Mouse (Mus musculus) macrophage (primary cell): Measurements from ENCODE around the gene Pigt. TPM values are rescaled to one million over a fixed set of nuclear protein-coding genes. Genes with fewer than 3 reads are reported as not detected.

Experiments used
- H3K27ac ChIP-seq: fragments of 350-480 bp; formaldehyde crosslinking; 2 replicates; pipeline ENCODE4 v1.9.0; 2021
- H3K36me3 ChIP-seq: fragments of 350-480 bp; formaldehyde crosslinking; 2 replicates; pipeline ENCODE4 v1.9.0; 2021; ENCODE audit errors: inconsistent target
- H3K4me3 ChIP-seq: fragments of 350-480 bp; formaldehyde crosslinking; 2 replicates; pipeline ENCODE4 v1.9.0; 2021; ENCODE audit errors: inconsistent target
- H3K79me2 ChIP-seq: fragments of 350-480 bp; formaldehyde crosslinking; 2 replicates; pipeline ENCODE4 v1.9.0; 2021; ENCODE audit errors: inconsistent target
- WGBS: methylation state at CpG from one replicate; pipeline ENCODE4 v1.1.7; 2026; ENCODE audit warnings: inconsistent platforms; ENCODE audit not compliant: missing documents; 5-methylcytosine and 5-hydroxymethylcytosine counted together
- polyA plus RNA-seq: library from polyadenylated mRNA; stranded (reverse); fragments of 250-400 nt; gene quantifications from 3 replicates; pipeline ENCODE4 v1.2.4, GENCODE M21; 2018; ENCODE audit warnings: inconsistent platforms

Pigt gene
- polyA plus RNA-seq, 1 experiment from 2014 or later, result 92.7 TPM

GRCm38 (mm10) chr2:164504919-164505318 lies 7.6 kb downstream of the Pigt start:
- Histone ChIP-seq H3K4me3 (no peak overlapping the region), H3K27ac (no peak overlapping the region), H3K79me2 (no peaks in the 10 kb centered on the region), H3K36me3 (peaks cover 63% of the 10 kb centered on the region)
- whole genome bisulfite sequencing, result 97% methylated on average over 3 of the region's 3 CpGs

- no peak overlapping the region for H3K27ac ChIP-seq
- H3K79me2 ChIP-seq, result no peaks in the 10 kb centered on the region
- no peak overlapping the region for H3K4me3 ChIP-seq
- H3K36me3 ChIP-seq, result peaks cover 56% of the 10 kb centered on the region
- 93% methylated on average over 4 of the region's 4 CpGs for WGBS
Observed at GRCm38 (mm10) chr2:164505619-164506347, 8.5 kb downstream of the Pigt start.

- no peaks in the 10 kb centered on the region for H3K79me2 ChIP-seq
- H3K36me3 ChIP-seq, result peaks cover 36% of the 10 kb centered on the region
- H3K4me3 ChIP-seq, result no peak overlapping the region
- no peak overlapping the region for H3K27ac ChIP-seq
- WGBS, result 96% methylated on average over 19 of the region's 19 CpGs
Observed at GRCm38 (mm10) chr2:164507811-164508210, 10.5 kb downstream of the Pigt start.

GRCm38 (mm10) chr2:164510621-164511190 lies 13.4 kb downstream of the Pigt start:
- Histone ChIP-seq H3K4me3 (no peak overlapping the region), H3K27ac (no peak overlapping the region), H3K36me3 (peaks cover 11% of the 10 kb centered on the region; the same call in 1 of the 2 replicates), H3K79me2 (no peaks in the 10 kb centered on the region)
- WGBS, result 66% methylated on average over 5 of the region's 5 CpGs

GRCm38 (mm10) chr2:164512121-164512909 lies 15.0 kb downstream of the Pigt start:
- no peaks in the 10 kb centered on the region for H3K79me2 ChIP-seq
- no peak overlapping the region for H3K27ac ChIP-seq
- no peaks in the 10 kb centered on the region for H3K36me3 ChIP-seq
- H3K4me3 ChIP-seq, result no peak overlapping the region
- 70% methylated on average over 10 of the region's 14 CpGs for WGBS

GRCm38 (mm10) chr2:164513389-164513788 lies 16.1 kb downstream of the Pigt start:
- H3K36me3 ChIP-seq, result no peaks in the 10 kb centered on the region
- H3K4me3 ChIP-seq, result no peak overlapping the region
- WGBS, result 69% methylated on average over 7 of the region's 8 CpGs
- H3K79me2 ChIP-seq, result no peaks in the 10 kb centered on the region
- no peak overlapping the region for H3K27ac ChIP-seq

GRCm38 (mm10) chr2:164514916-164515315 lies 17.6 kb downstream of the Pigt start:
- no peak overlapping the region for H3K4me3 ChIP-seq
- H3K79me2 ChIP-seq, result no peaks in the 10 kb centered on the region
- no peaks in the 10 kb centered on the region for H3K36me3 ChIP-seq
- WGBS, result 98% methylated on average over 3 of the region's 3 CpGs
- no peak overlapping the region for H3K27ac ChIP-seq

- no peaks in the 10 kb centered on the region for H3K79me2 ChIP-seq
- H3K4me3 ChIP-seq, result no peak overlapping the region
- H3K27ac ChIP-seq, result no peak overlapping the region
- WGBS, result 94% methylated on average over 9 of the region's 9 CpGs
- no peaks in the 10 kb centered on the region for H3K36me3 ChIP-seq
Observed at GRCm38 (mm10) chr2:164515897-164516296, 18.6 kb downstream of the Pigt start.

- no peak overlapping the region for H3K4me3 ChIP-seq
- 79% methylated on average over 11 of the region's 11 CpGs for WGBS
- no peaks in the 10 kb centered on the region for H3K36me3 ChIP-seq
Observed at GRCm38 (mm10) chr2:164516592-164516991, 19.3 kb downstream of the Pigt start.

GRCm38 (mm10) chr2:164517485-164518221 lies 20.3 kb downstream of the Pigt start:
- 51% methylated on average over 9 of the region's 10 CpGs for WGBS
- Histone ChIP-seq H3K36me3 (no peaks in the 10 kb centered on the region), H3K79me2 (no peaks in the 10 kb centered on the region), H3K27ac (no peak overlapping the region), H3K4me3 (no peak overlapping the region)

More at GRCm38 (mm10) chr2:164516592-164516991, 19.3 kb downstream of the Pigt start:
- H3K79me2 ChIP-seq, result no peaks in the 10 kb centered on the region
- no peak overlapping the region for H3K27ac ChIP-seq

GRCm38 (mm10) chr2:164518266-164519170 lies 21.2 kb downstream of the Pigt start:
- WGBS, result 79% methylated on average over 11 of the region's 11 CpGs
- Histone ChIP-seq H3K4me3 (no peak overlapping the region), H3K79me2 (no peaks in the 10 kb centered on the region), H3K36me3 (no peaks in the 10 kb centered on the region), H3K27ac (no peak overlapping the region)

- H3K36me3 ChIP-seq, result no peaks in the 10 kb centered on the region
- no peak overlapping the region for H3K4me3 ChIP-seq
- WGBS, result 65% methylated on average over 6 of the region's 6 CpGs
- no peaks in the 10 kb centered on the region for H3K79me2 ChIP-seq
- no peak overlapping the region for H3K27ac ChIP-seq
Observed at GRCm38 (mm10) chr2:164519171-164519526, 21.8 kb downstream of the Pigt start.

- WGBS, result 8% methylated on average over 3 of the region's 3 CpGs
Observed at GRCm38 (mm10) chr2:164520782-164521181, 23.5 kb downstream of the Pigt start.

GRCm38 (mm10) chr2:164521841-164522240 lies 24.5 kb downstream of the Pigt start:
- WGBS, result 2% methylated on average over 11 of the region's 11 CpGs
- H3K4me3 ChIP-seq, result no peak overlapping the region
- no peaks in the 10 kb centered on the region for H3K79me2 ChIP-seq
- no peak overlapping the region for H3K27ac ChIP-seq
- H3K36me3 ChIP-seq, result no peaks in the 10 kb centered on the region

More at GRCm38 (mm10) chr2:164520782-164521181, 23.5 kb downstream of the Pigt start:
- Histone ChIP-seq H3K79me2 (no peaks in the 10 kb centered on the region), H3K4me3 (no peak overlapping the region), H3K27ac (no peak overlapping the region), H3K36me3 (no peaks in the 10 kb centered on the region)
